Mouse (Mus musculus) urinary bladder, adult 2 months (tissue): ENCODE results near the gene Eno1. TPM values are rescaled to one million over a fixed set of nuclear protein-coding genes. Genes with fewer than 3 reads are reported as not detected.
A peak's percentile ranks its signal among the peaks of the same experiment; 100 is the strongest.

ENCODE experiments used
- DNase-seq: peaks from one replicate; pipeline ENCODE4 v3.0.0; 2022; ENCODE audit warnings: low spot score
- polyA plus RNA-seq: library from polyadenylated mRNA; depleted of rRNA; stranded (reverse); fragments of >200 nt; gene quantifications from 2 replicates; pipeline ENCODE4 v1.2.3, GENCODE M21; 2012; rRNA removed

Gene Eno1
- 340 and 364 TPM in 2 replicates for polyA plus RNA-seq

- peak; percentile 96 for DNase-seq
Observed at GRCm38 (mm10) chr4:150236521-150237481, at the start of gene Eno1. Gene Eno1 (plus strand): TSS chr4:150236721.

- no peak for DNase-seq
Observed at GRCm38 (mm10) chr4:150188236-150188635, 48.3 kb upstream of the Eno1 start.

- no peak for DNase-seq
Observed at GRCm38 (mm10) chr4:150192199-150192598, 44.3 kb upstream of the Eno1 start.

- no peak for DNase-seq
Observed at GRCm38 (mm10) chr4:150193915-150194314, 42.6 kb upstream of the Eno1 start.

GRCm38 (mm10) chr4:150198268-150198667 is 38.3 kb upstream of the Eno1 start:
- no peak for DNase-seq

- DNase-seq: no peak
Observed at GRCm38 (mm10) chr4:150201232-150201631, 35.3 kb upstream of the Eno1 start, which contains the start of gene Car6. Gene Car6 (minus strand): TSS chr4:150201332.

- no peak for DNase-seq
Observed at GRCm38 (mm10) chr4:150202702-150203101, 33.8 kb upstream of the Eno1 start.

GRCm38 (mm10) chr4:150204877-150205276 is 31.6 kb upstream of the Eno1 start:
- DNase-seq: no peak

- no peak for DNase-seq
Observed at GRCm38 (mm10) chr4:150209751-150210150, 26.8 kb upstream of the Eno1 start.

- no peak for DNase-seq
Observed at GRCm38 (mm10) chr4:150210306-150210705, 26.2 kb upstream of the Eno1 start.

GRCm38 (mm10) chr4:150211930-150212552 is 24.5 kb upstream of the Eno1 start:
- DNase-seq: no peak

- DNase-seq: no peak
Observed at GRCm38 (mm10) chr4:150212553-150212971, 24.0 kb upstream of the Eno1 start.

GRCm38 (mm10) chr4:150213910-150214309 is 22.6 kb upstream of the Eno1 start:
- no peak for DNase-seq

- no peak for DNase-seq
Observed at GRCm38 (mm10) chr4:150216423-150216822, 20.1 kb upstream of the Eno1 start.

- DNase-seq: no peak
Observed at GRCm38 (mm10) chr4:150217042-150217554, 19.4 kb upstream of the Eno1 start.

- DNase-seq: no peak
Observed at GRCm38 (mm10) chr4:150217935-150218334, 18.6 kb upstream of the Eno1 start.

GRCm38 (mm10) chr4:150219501-150220292 is 16.8 kb upstream of the Eno1 start:
- DNase-seq: no peak

GRCm38 (mm10) chr4:150220584-150220983 is 15.9 kb upstream of the Eno1 start:
- no peak for DNase-seq

GRCm38 (mm10) chr4:150221017-150221640 is 15.4 kb upstream of the Eno1 start:
- no peak for DNase-seq

- no peak for DNase-seq
Observed at GRCm38 (mm10) chr4:150223830-150224229, 12.7 kb upstream of the Eno1 start.

GRCm38 (mm10) chr4:150225700-150226099 is 10.8 kb upstream of the Eno1 start:
- DNase-seq: no peak
